Mouse (Mus musculus): ENCODE results near the gene Olfr1501. TPM values are rescaled to one million over a fixed set of nuclear protein-coding genes. Genes with fewer than 3 reads are reported as not detected.

Gene Olfr1501
- total and polyA plus RNA-seq, 3 experiments = not detected

- no peak for TF ChIP-seq JUN (IDR thresholded peaks at IDR 0.05; ENCODE audit: insufficient read depth, low read depth, low read length)
- TF ChIP-seq ZMIZ1 (IDR thresholded peaks at IDR 0.05; ENCODE audit: low read depth, low read length) = no peak
- TF ChIP-seq EP300 (IDR thresholded peaks at IDR 0.05; ENCODE audit: low read length) = no peak
- TF ChIP-seq MXI1 (IDR thresholded peaks at IDR 0.05; ENCODE audit: low read depth, low read length) = no peak
- no peak for TF ChIP-seq RCOR1 (conservative IDR thresholded peaks at IDR 0.05; ENCODE audit: low read depth, low read length)
- TF ChIP-seq SMC3 (IDR thresholded peaks at IDR 0.05; ENCODE audit: low read depth, low read length) = no peak
- TF ChIP-seq ETS1 (conservative IDR thresholded peaks at IDR 0.05; ENCODE audit: low read depth, low read length) = no peak
- no peak for TF ChIP-seq MAFK (IDR thresholded peaks at IDR 0.05; ENCODE audit: insufficient replicate concordance, low read length)
- no peak for TF ChIP-seq IRF4 (IDR thresholded peaks at IDR 0.05; ENCODE audit: low read depth, low read length)
- no peak for TF ChIP-seq KAT2A (IDR thresholded peaks at IDR 0.05; ENCODE audit: insufficient replicate concordance, low read length)
- no peak for TF ChIP-seq ZNF384 (IDR thresholded peaks at IDR 0.05; ENCODE audit: low read depth, low read length)
- TF ChIP-seq UBTF (IDR thresholded peaks at IDR 0.05; ENCODE audit: low read depth, low read length) = no peak
- no peak for TF ChIP-seq NELFE (IDR thresholded peaks at IDR 0.05; ENCODE audit: low read depth, low read length)
- no peak for TF ChIP-seq SIN3A (IDR thresholded peaks at IDR 0.05; ENCODE audit: low read length)
- no peak for TF ChIP-seq MAZ (IDR thresholded peaks at IDR 0.05; ENCODE audit: low read depth, low read length)
- TF ChIP-seq CTCF (conservative IDR thresholded peaks at IDR 0.05 in 1 of 2, IDR thresholded peaks at IDR 0.05 in 1 of 2; ENCODE audit: low read depth in 2 of 2, low read length in 2 of 2) = no peak
- no peak for TF ChIP-seq CHD2 (IDR thresholded peaks at IDR 0.05; ENCODE audit: low read length)
- no peak for TF ChIP-seq PAX5 (IDR thresholded peaks at IDR 0.05; ENCODE audit: low read length)
- no peaks in the 10 kb centered on the region for H3K36me3 ChIP-seq (replicated peaks in 1 of 2; ENCODE audit: control insufficient read depth in 1 of 2, insufficient read depth in 1 of 2, low read length in 1 of 2)
- no peak within 1 kb of the TSS for H3K9ac ChIP-seq (ENCODE audit: insufficient read depth, low read depth)
- no peak within 1 kb of the TSS for H3K27ac ChIP-seq (ENCODE audit: insufficient read depth, low read depth)
- H3K79me2 ChIP-seq (replicated peaks; ENCODE audit: control insufficient read depth, extremely low read depth, insufficient read depth, poor library complexity, severe bottlenecking) = no peaks in the 10 kb centered on the region
- no peaks in the 10 kb centered on the region for H3K4me1 ChIP-seq (ENCODE audit: control insufficient read depth in 1 of 2, insufficient read depth in 2 of 2)
- dilution Hi-C loops (cut with MboI; ENCODE audit: extremely low pct_ligation_motif_present, extremely low pct_unique_long_range_greater_than_20kb, low sequenced_read_pairs) = no loop called here
- H3K4me2 ChIP-seq (ENCODE audit: insufficient read depth, low read depth, poor library complexity, severe bottlenecking) = no peak within 1 kb of the TSS
- no peaks in the 10 kb centered on the region for H3K27me3 ChIP-seq (replicated peaks)
- no peak for DNase-seq (ENCODE audit: extremely low read depth)
- H3K9me3 ChIP-seq (replicated peaks; ENCODE audit: low read length) = no peaks in the 10 kb centered on the region
- no peak within 1 kb of the TSS for H3K4me3 ChIP-seq (replicated peaks in 1 of 3; ENCODE audit: low read depth in 2 of 3, low read length in 2 of 3, poor library complexity in 1 of 3)
- in situ Hi-C loops (cut with MboI; ENCODE audit: low pct_ligation_motif_present, low pct_unique_long_range_greater_than_20kb, low sequenced_read_pairs) = no loop called here
Measured at GRCm38 (mm10) chr19:13861495-13861894, 11.0 kb upstream of the Olfr1501 start, which contains the start of gene Olfr1502. Olfr1502 (plus strand) TSS chr19:13861795.

- Histone ChIP-seq H3K27ac (ENCODE audit: insufficient read depth, low read depth) (no peak within 1 kb of the TSS), H3K79me2 (replicated peaks; ENCODE audit: control insufficient read depth, extremely low read depth, insufficient read depth, poor library complexity, severe bottlenecking) (no peaks in the 10 kb centered on the region), H3K27me3 (replicated peaks) (no peaks in the 10 kb centered on the region), H3K36me3 (replicated peaks in 1 of 2; ENCODE audit: control insufficient read depth in 1 of 2, insufficient read depth in 1 of 2, low read length in 1 of 2) (no peaks in the 10 kb centered on the region), H3K4me3 (replicated peaks in 1 of 3; ENCODE audit: low read depth in 2 of 3, low read length in 2 of 3, poor library complexity in 1 of 3) (no peak within 1 kb of the TSS), H3K4me2 (ENCODE audit: insufficient read depth, low read depth, poor library complexity, severe bottlenecking) (no peak within 1 kb of the TSS), H3K4me1 (ENCODE audit: control insufficient read depth in 1 of 2, insufficient read depth in 2 of 2) (peaks cover 0 to 9% of the 10 kb centered on the region in 2 experiments; a peak in 1 of 4 replicates), H3K9ac (ENCODE audit: insufficient read depth, low read depth) (no peak within 1 kb of the TSS), H3K9me3 (replicated peaks; ENCODE audit: low read length) (no peaks in the 10 kb centered on the region)
- dilution Hi-C loops (cut with MboI; ENCODE audit: extremely low pct_ligation_motif_present, extremely low pct_unique_long_range_greater_than_20kb, low sequenced_read_pairs) = no loop called here
- TF ChIP-seq JUN (IDR thresholded peaks at IDR 0.05; ENCODE audit: insufficient read depth, low read depth, low read length) = no peak
- TF ChIP-seq HCFC1 (IDR thresholded peaks at IDR 0.05; ENCODE audit: low read depth, low read length) = no peak
- TF ChIP-seq TBP (conservative IDR thresholded peaks at IDR 0.05; ENCODE audit: low read depth, low read length) = no peak
- TF ChIP-seq CHD1 (IDR thresholded peaks at IDR 0.05; ENCODE audit: low read depth, low read length) = no peak
- TF ChIP-seq RAD21 (IDR thresholded peaks at IDR 0.05; ENCODE audit: low read depth, low read length) = no peak
- TF ChIP-seq MEF2A (IDR thresholded peaks at IDR 0.05; ENCODE audit: borderline replicate concordance, low read depth, low read length) = no peak
- TF ChIP-seq CTCF (conservative IDR thresholded peaks at IDR 0.05 in 1 of 2, IDR thresholded peaks at IDR 0.05 in 1 of 2; ENCODE audit: low read depth in 2 of 2, low read length in 2 of 2) = no peak
- TF ChIP-seq SMC3 (IDR thresholded peaks at IDR 0.05; ENCODE audit: low read depth, low read length) = no peak
- no peak for TF ChIP-seq EP300 (IDR thresholded peaks at IDR 0.05; ENCODE audit: low read length)
- DNase-seq (ENCODE audit: extremely low read depth) = no peak
- in situ Hi-C loops (cut with MboI; ENCODE audit: low pct_ligation_motif_present, low pct_unique_long_range_greater_than_20kb, low sequenced_read_pairs) = no loop called here
Measured at GRCm38 (mm10) chr19:13830388-13830787, 20.1 kb downstream of the Olfr1501 start, which contains the start of gene Olfr1500. Olfr1500 (minus strand) TSS chr19:13830488.
